Mouse (Mus musculus): ENCODE results near the gene Tnn.
A peak's percentile ranks its signal among the peaks of the same experiment; 100 is the strongest.

Tnn gene

GRCm38 (mm10) chr1:160153480-160153879, at the start of gene Tnn:
TSS of gene Tnn (minus strand) at chr1:160153580.
- DNase-seq (ENCODE audit: low read depth): peak; percentile 47

GRCm38 (mm10) chr1:160195337-160195663, 41.9 kb upstream of the Tnn start:
- DNase-seq (ENCODE audit: low read depth): no peak

GRCm38 (mm10) chr1:160194529-160195336, 41.4 kb upstream of the Tnn start, which contains the start of gene Mrps14:
TSS of gene Mrps14 (plus strand) at chr1:160195215.
- DNase-seq (ENCODE audit: low read depth): peak; percentile 99

GRCm38 (mm10) chr1:160184506-160184905, 31.1 kb upstream of the Tnn start:
- DNase-seq (ENCODE audit: low read depth): peak; percentile 88

- DNase-seq (ENCODE audit: low read depth): no peak
Measured at GRCm38 (mm10) chr1:160181216-160181615, 27.8 kb upstream of the Tnn start.

GRCm38 (mm10) chr1:160176903-160177302, 23.5 kb upstream of the Tnn start:
- DNase-seq (ENCODE audit: low read depth): peak; percentile 13

GRCm38 (mm10) chr1:160166600-160166999, 13.2 kb upstream of the Tnn start:
- no peak for DNase-seq (ENCODE audit: low read depth)

- DNase-seq (ENCODE audit: low read depth): no peak
Measured at GRCm38 (mm10) chr1:160158190-160158589, 4.8 kb upstream of the Tnn start.

GRCm38 (mm10) chr1:160150726-160151125, 2.7 kb downstream of the Tnn start:
- no peak for DNase-seq (ENCODE audit: low read depth)

- peak; percentile 56 for DNase-seq (ENCODE audit: low read depth)
Measured at GRCm38 (mm10) chr1:160149291-160149906, 4.0 kb downstream of the Tnn start.

- DNase-seq (ENCODE audit: low read depth): no peak
Measured at GRCm38 (mm10) chr1:160147274-160147673, 6.1 kb downstream of the Tnn start.

GRCm38 (mm10) chr1:160145606-160146005, 7.8 kb downstream of the Tnn start:
- DNase-seq (ENCODE audit: low read depth): no peak

- no peak for DNase-seq (ENCODE audit: low read depth)
Measured at GRCm38 (mm10) chr1:160144343-160144742, 9.0 kb downstream of the Tnn start.

- DNase-seq (ENCODE audit: low read depth): no peak
Measured at GRCm38 (mm10) chr1:160136362-160136890, 17.0 kb downstream of the Tnn start.

GRCm38 (mm10) chr1:160133464-160134079, 19.8 kb downstream of the Tnn start:
- DNase-seq (ENCODE audit: low read depth): no peak

GRCm38 (mm10) chr1:160123957-160124356, 29.4 kb downstream of the Tnn start:
- no peak for DNase-seq (ENCODE audit: low read depth)

- no peak for DNase-seq (ENCODE audit: low read depth)
Measured at GRCm38 (mm10) chr1:160108604-160109003, 44.8 kb downstream of the Tnn start.

GRCm38 (mm10) chr1:160105426-160105825, 48.0 kb downstream of the Tnn start:
- no peak for DNase-seq (ENCODE audit: low read depth)

GRCm38 (mm10) chr1:160100996-160101395, 52.4 kb downstream of the Tnn start:
- peak; percentile 85 for DNase-seq (ENCODE audit: low read depth)

GRCm38 (mm10) chr1:160099659-160100302, 53.6 kb downstream of the Tnn start:
- DNase-seq (ENCODE audit: low read depth): peak; percentile 78

- DNase-seq (ENCODE audit: low read depth): no peak
Measured at GRCm38 (mm10) chr1:160086651-160087050, 66.7 kb downstream of the Tnn start.

GRCm38 (mm10) chr1:160084239-160084638, 69.1 kb downstream of the Tnn start:
- no peak for DNase-seq (ENCODE audit: low read depth)

Data from NIH3T3 (cell line).